Mouse (Mus musculus): ENCODE results near the gene Golga1. TPM values are rescaled to one million over a fixed set of nuclear protein-coding genes. Genes with fewer than 3 reads are reported as not detected.

Gene Golga1
- polyA plus RNA-seq (2014; fragmentation: Illumina TruSeq; extraction: RNeasy Lipid Tissue Mini Kit (QIAGEN cat#74804)) = 33.5 TPM

DNA sequence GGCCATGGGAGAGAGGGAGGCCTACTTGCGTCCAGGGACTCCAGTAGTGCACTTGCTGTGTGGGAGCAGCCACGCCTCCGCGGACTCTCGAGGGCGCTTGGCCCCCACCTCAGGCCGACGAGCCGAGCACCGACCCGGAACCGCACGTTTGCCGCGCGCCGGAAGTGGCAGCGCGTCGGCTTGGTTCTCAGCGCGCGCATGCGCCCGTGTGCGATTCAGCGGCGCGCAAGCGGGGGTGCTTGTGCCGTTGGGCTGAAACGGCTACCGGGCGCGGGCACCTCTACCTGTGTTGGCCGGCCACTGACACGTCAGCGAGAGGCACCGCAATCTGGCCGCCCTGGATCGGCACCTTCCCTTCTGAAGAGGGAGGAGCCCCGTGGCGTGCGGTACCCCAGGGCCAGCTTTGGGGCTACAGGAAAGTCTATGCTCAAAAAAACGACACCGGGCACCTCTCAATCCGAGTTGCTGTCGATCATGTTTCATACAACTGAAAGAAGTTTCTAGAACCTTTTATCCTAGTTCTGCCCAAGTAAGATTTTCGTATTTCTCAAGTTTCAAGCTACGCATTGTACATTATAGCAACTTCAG is at the start of gene Golga1:
TSS of gene Golga1 (minus strand) at position 142 of the 588 bp plus-strand sequence.

DNA sequence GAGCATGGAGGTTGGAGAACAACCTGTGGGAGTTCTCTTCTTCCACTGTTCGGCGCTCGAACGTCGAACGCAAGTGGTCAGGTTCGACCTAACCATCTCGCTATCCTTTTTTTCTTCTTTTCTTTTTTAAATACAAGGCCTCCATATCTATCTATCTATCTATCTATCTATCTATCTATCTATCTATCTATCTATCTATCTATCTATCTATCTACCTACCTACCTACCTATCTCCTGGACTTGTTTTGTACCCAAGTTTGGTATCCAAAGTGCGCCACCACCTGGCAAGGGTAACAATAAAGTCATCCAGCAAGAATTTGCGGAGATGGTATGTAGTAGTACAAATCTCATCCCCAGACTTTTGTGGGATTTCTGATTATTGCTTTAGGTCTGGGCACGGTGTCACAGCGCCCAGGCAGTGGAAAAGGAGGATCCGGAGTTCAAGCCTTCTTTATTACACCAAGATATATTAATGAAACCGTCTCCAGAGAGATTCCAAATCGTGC is 59.7 kb downstream of the Golga1 start, which contains the start of gene Rpl35:
TSS of gene Rpl35 (minus strand) at position 51 of the 506 bp plus-strand sequence.

DNA sequence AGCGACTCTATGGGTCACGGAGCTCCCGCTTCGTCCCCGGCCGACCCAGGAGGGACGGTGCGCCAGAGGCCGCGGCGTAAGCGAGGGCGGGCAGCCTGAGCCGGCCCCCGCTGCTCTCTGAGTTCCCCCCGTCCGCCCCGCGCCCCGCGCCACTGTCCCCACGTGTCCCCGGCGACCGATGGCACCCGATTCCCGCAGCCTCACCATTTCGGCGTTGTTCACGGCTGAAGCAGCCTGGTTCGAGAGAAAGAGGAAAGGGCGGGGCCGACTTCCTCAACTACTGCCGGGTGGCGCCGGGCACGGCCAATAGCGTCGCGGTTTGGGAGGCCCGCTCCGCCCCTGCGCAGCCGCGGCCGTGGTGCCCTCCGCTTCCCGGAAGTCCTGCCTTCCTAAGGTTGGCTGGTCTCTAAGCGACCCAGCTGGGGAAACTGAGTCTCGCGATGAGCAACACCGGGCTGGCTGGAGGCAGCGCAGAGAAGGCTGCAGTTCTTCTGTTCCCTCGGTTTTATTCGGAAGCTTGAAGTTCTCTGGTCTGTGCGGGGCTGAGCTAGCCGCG is 60.4 kb downstream of the Golga1 start, which contains the start of gene Arpc5l:
TSS of gene Arpc5l (plus strand) at position 469 of the 556 bp plus-strand sequence.

DNA sequence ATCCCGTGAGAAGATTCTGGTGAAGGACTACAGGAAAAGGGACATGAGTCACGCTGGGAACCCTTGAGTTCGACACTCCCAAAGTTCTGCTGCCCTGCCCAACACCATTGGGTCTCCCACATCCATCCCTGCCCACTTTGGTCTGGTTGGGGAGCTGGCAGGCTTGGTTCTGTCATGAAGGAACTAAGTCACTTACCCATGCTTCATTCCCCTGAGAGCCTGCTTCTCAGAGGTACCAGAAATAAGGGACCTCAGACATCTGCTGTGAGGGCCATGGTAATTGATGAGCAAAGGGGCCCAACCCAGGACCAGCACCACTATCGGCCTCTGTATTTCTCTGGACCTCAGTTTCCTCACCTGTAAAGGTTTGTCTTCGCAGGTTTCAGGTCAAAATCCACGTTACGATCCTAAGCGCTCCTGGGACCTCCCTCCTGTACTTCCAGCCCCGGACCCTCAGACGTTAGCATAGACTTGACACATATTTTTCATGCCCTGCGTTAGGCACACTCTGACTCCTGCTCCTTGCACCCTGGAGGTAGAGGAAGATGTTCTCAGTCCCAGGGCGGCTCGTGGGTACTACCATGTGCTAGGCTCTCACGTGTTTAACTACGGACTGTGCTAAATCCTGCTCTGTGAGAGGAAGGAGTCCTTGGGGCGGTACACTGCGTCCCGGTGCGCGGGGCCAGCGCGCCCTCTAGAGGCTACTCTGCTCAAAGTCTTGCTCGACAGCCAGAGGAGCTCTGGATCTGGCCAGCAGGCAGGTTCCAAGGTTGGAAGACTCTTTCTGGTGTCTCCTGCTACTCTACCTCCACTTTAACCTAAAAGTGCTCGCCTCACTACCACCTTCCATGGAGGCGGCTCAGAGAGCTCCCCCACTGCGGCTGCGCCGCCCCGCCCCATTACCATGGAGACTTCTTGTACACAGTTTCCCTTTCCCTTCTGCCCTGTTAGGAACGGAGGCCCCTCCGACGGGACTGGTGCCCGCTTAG is 67.7 kb downstream of the Golga1 start, which contains the start of gene Wdr38:
TSS of gene Wdr38 (plus strand) at position 91 of the 989 bp plus-strand sequence.

Other genes with a start within 250 kb of the Golga1 start
- 7.7 TPM for gene Nr6a1, start 137.9 kb downstream of the Golga1 start, polyA plus RNA-seq (2014; fragmentation: Illumina TruSeq; extraction: RNeasy Lipid Tissue Mini Kit (QIAGEN cat#74804))
- gene Olfml2a, start 133.6 kb downstream of the Golga1 start, polyA plus RNA-seq (2014; fragmentation: Illumina TruSeq; extraction: RNeasy Lipid Tissue Mini Kit (QIAGEN cat#74804)) = 28.1 TPM
- not detected for gene Wdr38, start 68.1 kb downstream of the Golga1 start, polyA plus RNA-seq (2014; fragmentation: Illumina TruSeq; extraction: RNeasy Lipid Tissue Mini Kit (QIAGEN cat#74804))
- gene Arpc5l, start 60.2 kb downstream of the Golga1 start, polyA plus RNA-seq (2014; fragmentation: Illumina TruSeq; extraction: RNeasy Lipid Tissue Mini Kit (QIAGEN cat#74804)) = 174 TPM
- gene Rpl35, start 59.9 kb downstream of the Golga1 start, polyA plus RNA-seq (2014; fragmentation: Illumina TruSeq; extraction: RNeasy Lipid Tissue Mini Kit (QIAGEN cat#74804)) = 137 TPM
- 27.9 TPM for gene Scai, start 125.2 kb upstream of the Golga1 start, polyA plus RNA-seq (2014; fragmentation: Illumina TruSeq; extraction: RNeasy Lipid Tissue Mini Kit (QIAGEN cat#74804))
- 178 TPM for gene Ppp6c, start 160.9 kb upstream of the Golga1 start, polyA plus RNA-seq (2014; fragmentation: Illumina TruSeq; extraction: RNeasy Lipid Tissue Mini Kit (QIAGEN cat#74804))